Mouse (Mus musculus) ES-Bruce4 (cell line): ENCODE results near the gene Olfr643. TPM values are rescaled to one million over a fixed set of nuclear protein-coding genes. Genes with fewer than 3 reads are reported as not detected.
"Not testable (repeated sequence)": the region's sequence is repeated elsewhere in the genome, so short reads cannot be mapped to it uniquely, and the experiment has no call there.

Source experiments
- H3K27ac ChIP-seq: 2 replicates; pipeline ENCODE4 v1.5.1; 2012; ENCODE audit warnings: low read length, inconsistent platforms; ENCODE audit not compliant: insufficient read depth
- H3K27me3 ChIP-seq: 2 replicates; pipeline ENCODE4 v1.6.1; 2012; ENCODE audit warnings: mild to moderate bottlenecking, low read length, inconsistent platforms; ENCODE audit not compliant: control insufficient read depth, poor library complexity, insufficient read depth, severe bottlenecking
- H3K36me3 ChIP-seq: 2 replicates; pipeline ENCODE4 v1.6.1; 2012; ENCODE audit warnings: inconsistent platforms, mild to moderate bottlenecking, low read length, moderate library complexity; ENCODE audit not compliant: control insufficient read depth, poor library complexity, insufficient read depth, severe bottlenecking
- H3K4me1 ChIP-seq: one replicate; pipeline ENCODE4 v1.8.1; 2011; ENCODE audit warnings: low read length; ENCODE audit not compliant: control insufficient read depth, insufficient read depth
- H3K4me3 ChIP-seq: 2 replicates; pipeline ENCODE4 v1.5.1; 2011; ENCODE audit warnings: low read depth, mild to moderate bottlenecking, low read length
- H3K9ac ChIP-seq: 2 replicates; pipeline ENCODE4 v1.6.1; 2012; ENCODE audit warnings: low read depth, mild to moderate bottlenecking, inconsistent platforms; ENCODE audit not compliant: poor library complexity, severe bottlenecking
- H3K9me3 ChIP-seq: replicated peaks from 2 replicates; pipeline ENCODE4 v1.6.1; 2012; ENCODE audit warnings: mild to moderate bottlenecking, low read length, inconsistent platforms; ENCODE audit not compliant: control insufficient read depth, poor library complexity, insufficient read depth, severe bottlenecking
- CTCF ChIP-seq: IDR thresholded peaks from one replicate; pipeline ENCODE4 v1.8.1; 2011; ENCODE audit warnings: low read depth, low read length
- EP300 ChIP-seq: IDR thresholded peaks from 2 replicates; pipeline ENCODE4 v1.6.1; 2011; ENCODE audit warnings: low read depth, low read length; ENCODE audit not compliant: insufficient read depth
- POLR2A ChIP-seq: IDR thresholded peaks from one replicate; pipeline ENCODE4 v1.8.1; 2011; ENCODE audit warnings: low read length; ENCODE audit not compliant: insufficient read depth
- polyA plus RNA-seq: library from polyadenylated mRNA; stranded (reverse); fragments of >200 nt; gene quantifications from 2 replicates; pipeline ENCODE4 v1.2.4, GENCODE M21; 2011; ENCODE audit warnings: low read depth; ENCODE audit not compliant: missing spikeins, insufficient read depth, insufficient read length

Olfr643 gene
- polyA plus RNA-seq, 1 experiment: not detected

DNA sequence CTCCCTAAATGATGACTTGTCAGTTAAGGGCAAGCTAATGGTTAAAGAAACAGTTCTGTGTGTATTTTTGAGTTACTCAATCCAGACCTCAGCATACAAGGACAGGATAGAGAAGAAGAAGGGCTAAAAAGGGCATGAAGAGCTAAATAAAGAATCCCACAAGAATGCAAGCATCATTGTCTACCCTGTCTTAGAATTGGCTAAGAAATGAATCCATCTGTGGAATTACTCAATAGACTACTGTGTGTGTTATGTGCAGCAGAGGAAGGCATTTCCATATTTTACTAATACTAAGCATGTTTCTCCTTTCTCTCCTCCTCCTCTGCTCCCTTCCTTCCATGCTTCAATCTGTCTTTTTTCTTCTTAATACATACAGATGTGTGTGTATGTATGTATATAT is 138.1 kb downstream of the Olfr643 start:
- H3K4me3 ChIP-seq: no peak overlapping the region
- no peak overlapping the region for H3K27ac ChIP-seq
- H3K9ac ChIP-seq: no peak overlapping the region
- no peaks in the 10 kb centered on the region for H3K27me3 ChIP-seq
- H3K9me3 ChIP-seq: no peaks in the 10 kb centered on the region
- no peak for TF ChIP-seq EP300
- H3K36me3 ChIP-seq: no peaks in the 10 kb centered on the region
- no peaks in the 10 kb centered on the region for H3K4me1 ChIP-seq

DNA sequence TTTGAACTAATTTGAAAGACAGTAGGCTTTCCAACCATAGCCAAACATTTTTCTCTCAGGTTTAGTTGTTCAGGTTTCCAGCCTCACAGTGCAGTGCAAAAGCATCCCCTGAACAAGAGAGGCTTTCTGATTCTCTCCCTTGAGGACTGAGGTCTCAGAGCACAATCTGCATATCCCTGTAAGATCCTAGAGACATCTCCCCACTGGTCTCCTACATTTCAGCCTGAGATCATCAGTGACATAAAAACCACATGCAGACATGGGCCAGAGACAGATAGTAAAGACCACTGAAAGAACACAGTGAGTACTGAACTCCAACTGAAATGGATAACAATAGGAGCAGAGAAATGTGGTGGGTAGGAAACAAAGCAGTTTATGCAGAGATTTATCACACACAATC is 138.8 kb downstream of the Olfr643 start, which contains the start of gene Olfr638:
Gene Olfr638 (plus strand): TSS at position 301 of the 400 bp plus-strand sequence.
- Histone ChIP-seq H3K4me3 (no peak within 1 kb of the TSS), H3K9ac (no peak within 1 kb of the TSS), H3K27me3 (no peaks in the 10 kb centered on the region), H3K4me1 (no peaks in the 10 kb centered on the region), H3K27ac (no peak within 1 kb of the TSS), H3K9me3 (no peaks in the 10 kb centered on the region), H3K36me3 (no peaks in the 10 kb centered on the region)
- TF ChIP-seq POLR2A (no peak), EP300 (no peak), CTCF (no peak)

DNA sequence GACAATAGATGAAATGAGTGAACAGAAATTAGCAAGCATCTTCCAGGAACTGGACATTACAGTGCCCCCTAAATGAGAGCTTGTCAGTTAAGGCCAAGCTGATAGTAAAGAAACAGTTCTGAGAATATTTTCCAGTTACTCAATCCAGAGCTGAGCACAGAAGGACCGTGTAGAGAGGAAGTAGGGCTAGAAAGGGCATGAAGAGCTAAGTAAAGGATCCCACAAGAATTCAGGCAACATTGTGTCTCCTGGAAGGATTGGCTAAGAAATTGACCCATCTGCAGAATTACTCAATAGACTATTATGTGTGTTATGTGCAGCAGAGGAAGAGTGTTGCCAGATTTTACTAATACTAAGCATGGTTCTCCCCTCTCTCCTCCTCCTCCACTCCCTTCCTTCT is 165.4 kb downstream of the Olfr643 start:
- Histone ChIP-seq H3K9me3 (no peaks in the 10 kb centered on the region), H3K27ac (no peak overlapping the region), H3K27me3 (no peaks in the 10 kb centered on the region), H3K4me1 (no peaks in the 10 kb centered on the region), H3K4me3 (no peak overlapping the region), H3K9ac (no peak overlapping the region), H3K36me3 (no peaks in the 10 kb centered on the region)
- no peak for TF ChIP-seq EP300
- TF ChIP-seq CTCF: no peak
- no peak for TF ChIP-seq POLR2A

DNA sequence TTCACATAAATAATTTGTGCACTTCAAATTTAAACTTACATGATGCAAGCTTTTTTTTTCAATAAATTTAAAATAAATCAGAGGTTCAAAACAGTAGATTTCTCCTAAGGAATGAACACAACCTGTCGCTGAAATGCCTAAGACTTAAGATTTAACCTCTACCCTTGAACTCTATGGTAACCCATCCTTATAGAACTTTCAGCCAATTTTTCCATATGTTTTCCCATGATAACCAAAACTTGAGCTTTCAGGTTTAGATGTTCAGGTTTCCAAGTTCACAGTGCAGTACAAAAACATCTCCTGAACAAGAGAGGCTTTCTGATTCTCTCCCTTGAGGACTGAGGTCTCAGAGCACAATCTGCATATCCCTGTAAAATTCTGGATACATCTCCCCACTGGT is 166.4 kb downstream of the Olfr643 start, which contains the start of gene Olfr635:
Gene Olfr635 (plus strand): TSS at position 301 of the 400 bp plus-strand sequence.
- Histone ChIP-seq H3K36me3 (no peaks in the 10 kb centered on the region), H3K9ac (no peak within 1 kb of the TSS)
- no peak for TF ChIP-seq EP300
- no peak for TF ChIP-seq POLR2A
- TF ChIP-seq CTCF: no peak

DNA sequence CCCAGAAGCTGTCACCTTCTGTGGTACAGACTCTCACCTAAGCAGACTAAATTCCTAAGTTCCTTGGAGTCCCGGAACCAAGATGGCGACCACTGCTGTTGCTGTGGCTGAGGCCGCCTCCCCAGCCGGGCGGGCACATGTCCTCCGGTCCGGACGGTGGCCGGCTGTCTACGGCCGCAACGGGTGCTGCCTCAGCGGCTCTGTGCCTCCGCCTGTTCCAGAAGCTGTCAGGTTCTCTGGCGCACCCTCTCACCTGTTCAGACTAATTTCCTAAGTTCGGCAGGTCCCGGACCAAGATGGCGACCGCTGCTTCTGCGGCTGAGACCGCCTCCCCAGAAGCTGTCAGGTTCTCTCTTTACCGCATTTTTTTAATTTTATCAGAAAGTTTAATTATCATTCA is 170.3 kb downstream of the Olfr643 start:
- not testable (repeated sequence) for H3K36me3 ChIP-seq, H3K9ac ChIP-seq, H3K9me3 ChIP-seq, H3K27ac ChIP-seq, H3K4me1 ChIP-seq, H3K27me3 ChIP-seq
- H3K4me3 ChIP-seq: peak overlapping the region; percentile 18; the same call in 1 of the 2 replicates

More for the DNA sequence above, 166.4 kb downstream of the Olfr643 start, which contains the start of gene Olfr635:
- H3K4me3 ChIP-seq: no peak within 1 kb of the TSS
- H3K9me3 ChIP-seq: no peaks in the 10 kb centered on the region
- no peaks in the 10 kb centered on the region for H3K27me3 ChIP-seq
- no peaks in the 10 kb centered on the region for H3K4me1 ChIP-seq
- no peak within 1 kb of the TSS for H3K27ac ChIP-seq

Other genes starting within 250 kb of the Olfr643 start
- gene Olfr64, start 242.9 kb downstream of the Olfr643 start, polyA plus RNA-seq: not detected in 2 replicates
- not detected in 2 replicates for gene Olfr65, start 233.9 kb downstream of the Olfr643 start, polyA plus RNA-seq
- not detected in 2 replicates for gene Olfr631, start 208.6 kb downstream of the Olfr643 start, polyA plus RNA-seq
- gene Olfr632, start 203.1 kb downstream of the Olfr643 start, polyA plus RNA-seq: not detected in 2 replicates
- gene Olfr633, start 193.0 kb downstream of the Olfr643 start, polyA plus RNA-seq: not detected in 2 replicates
- 0.08 and 0.13 TPM in 2 replicates for gene Olfr635, start 166.3 kb downstream of the Olfr643 start, polyA plus RNA-seq
- gene Olfr638, start 138.7 kb downstream of the Olfr643 start, polyA plus RNA-seq: not detected in 2 replicates
- gene Olfr639, start 120.1 kb downstream of the Olfr643 start, polyA plus RNA-seq: not detected in 2 replicates
- not detected in 2 replicates for gene Olfr640, start 111.8 kb downstream of the Olfr643 start, polyA plus RNA-seq
- gene Olfr641, start 102.0 kb downstream of the Olfr643 start, polyA plus RNA-seq: not detected in 2 replicates
- 0.14 TPM in 1 of 2 replicates, not detected in the other for gene Olfr642, start 84.7 kb downstream of the Olfr643 start, polyA plus RNA-seq
- gene 4930516K23Rik, start 76.0 kb downstream of the Olfr643 start, polyA plus RNA-seq: not detected in 2 replicates
- gene Olfr644, start 65.5 kb downstream of the Olfr643 start, polyA plus RNA-seq: not detected in 2 replicates
- gene Olfr645, start 51.9 kb downstream of the Olfr643 start, polyA plus RNA-seq: not detected in 2 replicates
- not detected in 2 replicates for gene Olfr646, start 32.5 kb downstream of the Olfr643 start, polyA plus RNA-seq
- gene Ubqln5, start 7.6 kb downstream of the Olfr643 start, polyA plus RNA-seq: not detected in 2 replicates
- gene Ubqln3, start 5.9 kb upstream of the Olfr643 start, polyA plus RNA-seq: not detected in 2 replicates
- not detected in 2 replicates for gene Ubqlnl, start 13.2 kb upstream of the Olfr643 start, polyA plus RNA-seq
- gene Olfm5, start 27.4 kb upstream of the Olfr643 start, polyA plus RNA-seq: not detected in 2 replicates
- not detected in 2 replicates for gene Olfr648, start 46.0 kb upstream of the Olfr643 start, polyA plus RNA-seq
- not detected in 2 replicates for gene Olfr649, start 58.6 kb upstream of the Olfr643 start, polyA plus RNA-seq
- gene Trim6, start 81.4 kb upstream of the Olfr643 start, polyA plus RNA-seq: 119 and 128 TPM in 2 replicates
- gene Trim34a, start 107.1 kb upstream of the Olfr643 start, polyA plus RNA-seq: 10.6 and 11.6 TPM in 2 replicates
- gene Trim5, start 150.7 kb upstream of the Olfr643 start, polyA plus RNA-seq: 1.2 and 2.5 TPM in 2 replicates
- 25.3 and 26.2 TPM in 2 replicates for gene Trim12a, start 178.1 kb upstream of the Olfr643 start, polyA plus RNA-seq
- gene Trim34b, start 192.1 kb upstream of the Olfr643 start, polyA plus RNA-seq: not detected in 2 replicates
- gene Trim12c, start 216.0 kb upstream of the Olfr643 start, polyA plus RNA-seq: 16.0 and 16.3 TPM in 2 replicates
- not detected in 2 replicates for gene Trim30b, start 232.5 kb upstream of the Olfr643 start, polyA plus RNA-seq